Mouse (Mus musculus) hindbrain, embryonic 16.5 days (tissue): Measurements from ENCODE around the gene Lss. TPM values are rescaled to one million over a fixed set of nuclear protein-coding genes. Genes with fewer than 3 reads are reported as not detected.

Experiments
- ATAC-seq: fragments of 200-750 bp; cut with Nextera tagmentation; 2 replicates; pipeline ENCODE4 v1.8.0; 2017; ENCODE audit warnings: moderate TSS enrichment, moderate library complexity
- H3K27ac ChIP-seq: fragments of 300-500 bp; sonication (generic); 2 replicates; pipeline ENCODE4 v1.5.1; 2014; ENCODE audit warnings: low read depth, mild to moderate bottlenecking, control low read depth, low read length, moderate library complexity
- H3K27me3 ChIP-seq: fragments of 300-500 bp; sonication (generic); replicated peaks from 2 replicates; pipeline ENCODE4 v1.6.1; 2014; ENCODE audit warnings: low read length; ENCODE audit not compliant: control insufficient read depth, insufficient read depth
- H3K36me3 ChIP-seq: fragments of 300-500 bp; sonication (generic); 2 replicates; pipeline ENCODE4 v1.6.1; 2014; ENCODE audit warnings: mild to moderate bottlenecking, low read length, moderate library complexity, mixed read lengths; ENCODE audit not compliant: control insufficient read depth, insufficient read depth
- H3K4me1 ChIP-seq: fragments of 300-500 bp; sonication (generic); 2 replicates; pipeline ENCODE4 v1.6.1; 2014; ENCODE audit warnings: low read depth, low read length; ENCODE audit not compliant: control insufficient read depth, insufficient read depth
- H3K4me2 ChIP-seq: fragments of 300-500 bp; sonication (generic); 2 replicates; pipeline ENCODE4 v1.6.1; 2014; ENCODE audit warnings: mild to moderate bottlenecking, low read length, control low read depth, moderate library complexity
- H3K4me3 ChIP-seq: fragments of 300-500 bp; sonication (generic); 2 replicates; pipeline ENCODE4 v1.5.1; 2014; ENCODE audit warnings: mild to moderate bottlenecking, low read length, control low read depth, moderate library complexity
- H3K9ac ChIP-seq: fragments of 300-500 bp; sonication (generic); 2 replicates; pipeline ENCODE4 v1.6.1; 2014; ENCODE audit warnings: low read depth, mild to moderate bottlenecking, control low read depth, low read length, moderate library complexity
- H3K9me3 ChIP-seq: fragments of 300-500 bp; sonication (generic); 2 replicates; pipeline ENCODE4 v1.6.1; 2014; ENCODE audit warnings: mild to moderate bottlenecking, low read length, moderate library complexity; ENCODE audit not compliant: control insufficient read depth
- WGBS: fragments of 180-500 bp; shearing (Covaris S2); extraction: QIAGEN DNeasy Blood & Tissue Kit; methylation state at CpG from one replicate; pipeline ENCODE4 v1.1.7; 2014; 5-methylcytosine and 5-hydroxymethylcytosine counted together
- polyA plus RNA-seq: library from polyadenylated mRNA; unstranded; fragments of >200 nt; fragmentation: Nextera tagmentation; extraction: Ambion mirVana; gene quantifications from 2 replicates; pipeline ENCODE4 v1.2.1, GENCODE M21; 2015

The Lss gene
- polyA plus RNA-seq, 1 experiment from 2014 or later: 50.7 TPM

DNA sequence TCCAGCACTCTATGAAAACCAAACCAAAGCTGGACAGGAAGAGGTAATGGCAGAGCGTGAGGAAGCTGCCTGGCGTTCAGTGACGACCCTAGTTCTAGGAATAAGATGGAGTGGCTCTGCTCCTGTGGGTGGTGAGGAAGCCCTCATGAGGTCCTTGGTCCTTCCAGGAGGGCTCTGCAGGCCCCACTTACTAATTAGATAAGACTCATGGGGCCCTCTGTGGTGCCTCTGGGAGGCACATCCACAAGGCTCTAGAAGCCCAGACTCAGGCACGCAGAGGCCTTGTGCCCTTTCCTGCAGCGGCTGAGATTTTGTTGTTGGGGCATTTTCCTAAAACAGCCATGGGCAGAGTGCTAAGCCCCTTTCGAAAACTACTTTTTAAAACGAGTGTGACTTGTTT, 25.5 kb upstream of the Lss start:
- peaks cover 46% of the 10 kb centered on the region for H3K36me3 ChIP-seq
- no peak overlapping the region for H3K27ac ChIP-seq
- no peak overlapping the region for H3K4me2 ChIP-seq
- no peak overlapping the region for H3K9ac ChIP-seq
- no peaks in the 10 kb centered on the region for H3K9me3 ChIP-seq
- H3K27me3 ChIP-seq: no peaks in the 10 kb centered on the region
- whole genome bisulfite sequencing: 93% methylated on average over 7 of the region's 7 CpGs
- H3K4me1 ChIP-seq: no peaks in the 10 kb centered on the region
- ATAC-seq: no peak
- no peak overlapping the region for H3K4me3 ChIP-seq

DNA sequence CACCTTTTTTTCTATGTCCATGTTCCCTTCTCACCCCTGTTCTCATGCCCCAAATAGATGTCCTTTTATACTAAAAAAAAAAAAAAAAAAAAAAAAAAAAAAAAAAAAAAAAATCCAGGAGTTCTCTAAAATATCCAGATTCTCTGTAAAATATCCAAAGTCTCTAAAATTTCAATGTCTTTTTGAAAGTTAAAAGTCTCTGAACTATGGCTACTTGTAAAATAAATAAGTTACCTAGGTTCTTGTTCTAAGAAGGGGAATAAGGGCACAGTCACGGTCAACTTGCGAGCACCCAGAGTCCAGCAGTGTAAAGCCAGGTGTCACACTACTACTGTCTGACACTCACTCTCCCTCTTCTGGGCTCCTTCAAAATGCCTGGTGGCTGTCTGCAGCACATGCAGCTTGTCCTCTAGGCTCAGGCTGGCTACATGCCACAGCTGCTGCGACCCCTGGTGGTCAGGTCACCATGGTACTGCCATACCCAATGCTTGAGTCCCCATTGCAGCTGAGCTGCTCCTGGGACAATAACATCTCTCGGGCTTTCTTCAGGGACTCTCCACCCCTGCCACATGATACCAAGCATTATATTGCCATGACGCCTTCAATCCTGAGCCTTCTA, 18.3 kb upstream of the Lss start:
- H3K9ac ChIP-seq: no peak overlapping the region
- H3K36me3 ChIP-seq: peaks cover 20% of the 10 kb centered on the region
- WGBS: 54% methylated on average over 5 of the region's 5 CpGs
- H3K4me1 ChIP-seq: no peaks in the 10 kb centered on the region
- no peak overlapping the region for H3K27ac ChIP-seq
- peak; percentile 63; the same call in 1 of the 2 replicates for ATAC-seq
- H3K27me3 ChIP-seq: no peaks in the 10 kb centered on the region
- no peaks in the 10 kb centered on the region for H3K9me3 ChIP-seq
- no peak overlapping the region for H3K4me2 ChIP-seq
- no peak overlapping the region for H3K4me3 ChIP-seq

DNA sequence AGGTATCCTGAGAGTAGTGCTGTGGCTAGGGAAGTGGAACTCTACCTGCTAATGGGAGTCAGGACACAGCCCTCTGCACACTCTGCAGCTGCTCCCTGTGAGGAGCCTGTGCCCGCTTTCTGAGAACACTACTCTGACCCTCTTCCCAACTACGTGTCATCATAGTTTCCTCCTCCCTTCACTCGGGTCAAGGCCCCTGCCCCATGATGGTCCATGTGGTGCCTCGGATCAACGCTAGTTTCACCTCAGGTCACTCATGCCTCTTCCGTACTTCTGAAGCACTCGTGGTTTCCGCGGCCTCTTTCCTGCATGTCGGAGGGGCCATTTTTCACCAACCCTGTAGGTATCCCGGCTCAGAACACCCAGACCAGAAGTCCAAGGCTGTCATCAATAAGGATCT, 466 bp upstream of the Lss start:
- peaks cover 7% of the 10 kb centered on the region for H3K36me3 ChIP-seq
- H3K27me3 ChIP-seq: no peaks in the 10 kb centered on the region
- peak overlapping the region; percentile 59; the same call in 1 of the 2 replicates for H3K27ac ChIP-seq
- H3K4me1 ChIP-seq: peaks cover 15% of the 10 kb centered on the region
- peak overlapping the region; percentile 66 for H3K4me3 ChIP-seq
- WGBS: 3% methylated on average over 11 of the region's 11 CpGs
- H3K9ac ChIP-seq: peak overlapping the region; percentile 67
- H3K4me2 ChIP-seq: peak overlapping the region; percentile 89
- H3K9me3 ChIP-seq: no peaks in the 10 kb centered on the region
- ATAC-seq: no peak

DNA sequence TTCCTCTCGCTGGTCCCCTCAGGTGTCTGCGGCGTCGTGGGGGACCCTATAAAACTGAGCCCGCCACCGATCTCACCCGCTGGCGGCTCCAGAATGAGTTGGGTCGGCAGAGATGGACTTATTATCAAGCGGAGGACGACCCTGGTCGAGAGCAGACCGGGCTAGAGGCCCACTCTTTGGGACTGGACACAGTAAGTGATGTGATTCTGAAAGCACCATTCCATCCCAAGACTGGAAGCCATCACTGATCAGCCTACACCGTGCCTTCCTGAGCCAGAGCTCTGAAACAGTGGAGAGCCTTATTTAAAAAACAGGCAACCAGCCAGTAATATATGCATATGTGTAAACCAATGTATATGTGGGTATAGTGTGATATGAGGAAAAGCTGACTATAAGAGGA, 440 bp downstream of the Lss start:
- Histone ChIP-seq H3K27ac (peak overlapping the region; percentile 78), H3K36me3 (peaks cover 16% of the 10 kb centered on the region), H3K9ac (peak overlapping the region; percentile 73), H3K4me2 (peak overlapping the region; percentile 89), H3K9me3 (no peaks in the 10 kb centered on the region), H3K4me3 (peak overlapping the region; percentile 66), H3K4me1 (peaks cover 15% of the 10 kb centered on the region), H3K27me3 (no peaks in the 10 kb centered on the region)
- peak; percentile 25; the same call in 1 of the 2 replicates for ATAC-seq
- WGBS: 2% methylated on average over 14 of the region's 14 CpGs

DNA sequence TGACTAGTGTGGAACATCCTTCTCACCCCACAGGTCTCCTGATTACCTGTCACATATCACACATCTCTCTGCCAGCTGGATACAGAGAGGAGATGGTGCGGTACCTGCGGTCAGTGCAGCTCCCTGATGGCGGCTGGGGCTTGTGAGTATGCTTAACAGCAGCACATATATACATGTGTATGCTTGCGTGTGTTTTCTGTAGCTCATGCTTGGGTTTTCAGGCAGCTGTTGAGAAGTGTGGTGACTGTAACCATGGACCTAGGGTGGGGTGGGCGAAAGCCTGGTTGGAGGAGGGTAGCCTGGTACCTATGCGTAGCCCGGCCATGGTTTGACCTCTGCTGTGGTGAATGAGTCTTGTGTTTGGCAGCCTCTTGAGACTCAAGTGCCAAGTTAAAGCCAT, 4.1 kb downstream of the Lss start:
- Histone ChIP-seq H3K4me2 (no peak overlapping the region), H3K9ac (no peak overlapping the region), H3K27me3 (no peaks in the 10 kb centered on the region), H3K27ac (no peak overlapping the region), H3K4me3 (no peak overlapping the region), H3K4me1 (peaks cover 14% of the 10 kb centered on the region), H3K36me3 (peaks cover 36% of the 10 kb centered on the region), H3K9me3 (no peaks in the 10 kb centered on the region)
- ATAC-seq: no peak
- 97% methylated on average over 7 of the region's 7 CpGs for WGBS

DNA sequence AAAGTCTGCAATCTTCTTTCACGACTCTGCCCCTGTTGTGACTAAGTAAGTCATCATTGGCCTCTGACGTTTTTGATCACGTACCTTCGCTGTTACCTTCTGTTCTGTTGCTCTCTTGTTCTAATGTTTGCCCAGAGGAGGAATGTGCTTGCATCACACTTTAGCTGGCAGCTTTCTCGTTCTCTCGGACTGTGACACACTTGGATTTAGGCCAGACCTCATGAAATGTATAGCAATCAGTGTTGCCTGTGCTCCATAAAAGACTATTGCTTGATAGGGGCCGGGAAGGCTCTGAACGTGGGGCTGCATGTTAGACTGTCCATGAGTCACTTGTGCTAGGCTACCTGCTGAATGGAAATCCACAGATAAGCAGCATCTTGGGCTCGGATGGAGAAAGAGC, 6.2 kb downstream of the Lss start:
- WGBS: 85% methylated on average over 8 of the region's 9 CpGs
- no peaks in the 10 kb centered on the region for H3K9me3 ChIP-seq
- H3K9ac ChIP-seq: no peak overlapping the region
- no peak overlapping the region for H3K4me2 ChIP-seq
- no peaks in the 10 kb centered on the region for H3K27me3 ChIP-seq
- no peak for ATAC-seq
- H3K4me1 ChIP-seq: peaks cover 5% of the 10 kb centered on the region
- no peak overlapping the region for H3K27ac ChIP-seq
- no peak overlapping the region for H3K4me3 ChIP-seq
- H3K36me3 ChIP-seq: peaks cover 55% of the 10 kb centered on the region

DNA sequence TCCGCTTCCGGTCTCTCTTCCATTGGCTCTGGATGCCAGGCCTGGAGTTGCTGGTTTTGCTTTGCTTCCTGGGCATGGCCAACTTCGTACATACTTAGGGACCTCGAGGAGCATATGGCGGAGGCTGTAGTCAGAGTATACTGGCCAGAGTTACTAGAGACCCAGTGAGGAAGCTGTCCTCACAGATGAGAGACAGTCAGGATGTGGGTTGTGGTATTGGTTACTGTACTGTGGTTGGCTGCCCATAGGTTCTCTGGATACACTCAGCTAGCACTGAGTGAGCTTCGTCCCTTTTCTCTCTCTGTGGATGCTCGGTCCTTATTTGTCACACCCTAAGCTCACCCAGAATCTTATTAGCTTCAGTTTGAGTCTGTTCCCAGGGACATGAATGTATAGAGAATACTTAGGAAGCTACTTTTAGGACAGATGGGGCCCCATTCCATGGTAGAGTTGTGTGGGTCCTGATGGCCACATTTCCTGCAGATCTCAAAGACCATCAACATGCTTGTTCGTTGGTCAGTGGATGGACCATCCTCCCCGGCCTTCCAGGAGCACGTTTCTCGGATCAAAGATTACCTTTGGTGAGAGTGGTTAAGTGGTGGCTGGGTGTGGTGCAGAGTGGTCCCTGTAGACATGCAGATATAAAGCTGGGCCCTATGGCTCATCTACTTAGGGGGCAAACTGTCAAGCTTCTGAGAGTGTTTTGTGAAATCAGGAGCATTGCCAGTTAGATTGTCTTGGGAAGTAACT, 10.1 kb downstream of the Lss start:
- WGBS: 98% methylated on average over 11 of the region's 11 CpGs
- Histone ChIP-seq H3K9ac (no peak overlapping the region), H3K9me3 (no peaks in the 10 kb centered on the region)

DNA sequence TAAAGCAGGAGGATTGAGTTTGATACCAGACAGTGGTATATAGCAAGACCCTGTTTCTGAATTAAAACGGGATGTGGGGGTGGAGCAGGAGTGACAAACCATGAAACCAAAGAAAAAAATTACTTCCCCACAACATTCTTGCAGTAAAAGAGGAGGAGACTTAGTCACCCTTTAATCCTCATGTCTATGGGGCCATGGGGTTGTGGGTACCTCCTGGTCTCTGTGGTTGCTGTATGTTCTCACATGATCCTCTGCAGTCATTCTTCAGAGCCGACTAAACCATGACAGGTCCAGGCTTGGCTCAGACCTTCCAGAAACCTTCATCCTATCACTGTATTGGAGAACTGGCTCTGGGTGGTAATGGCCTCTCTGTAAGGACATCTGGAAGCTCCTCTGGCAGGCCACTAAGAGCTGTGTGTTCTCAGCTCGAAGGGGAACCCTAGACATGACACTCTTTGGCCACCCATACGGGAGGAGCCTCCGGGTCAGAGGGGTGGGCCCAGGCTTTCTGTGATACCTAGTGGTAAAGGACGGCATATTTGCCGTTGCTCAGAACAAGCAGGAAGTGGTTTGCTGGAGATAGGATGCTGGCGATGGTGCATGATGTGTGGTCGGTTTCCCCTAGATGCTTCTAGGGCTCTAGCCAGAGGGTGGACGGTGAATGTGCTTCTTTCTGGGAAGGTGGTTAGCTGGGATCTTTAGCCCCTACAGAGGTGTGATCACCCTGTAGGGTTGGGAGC, 11.4 kb downstream of the Lss start:
- WGBS: 93% methylated on average over 10 of the region's 10 CpGs
- H3K4me2 ChIP-seq: no peak overlapping the region
- ATAC-seq: no peak
- H3K27me3 ChIP-seq: no peaks in the 10 kb centered on the region
- H3K27ac ChIP-seq: no peak overlapping the region
- no peaks in the 10 kb centered on the region for H3K9me3 ChIP-seq
- peaks cover 70% of the 10 kb centered on the region for H3K36me3 ChIP-seq
- no peak overlapping the region for H3K9ac ChIP-seq
- no peaks in the 10 kb centered on the region for H3K4me1 ChIP-seq
- H3K4me3 ChIP-seq: no peak overlapping the region

More for the DNA sequence above, 10.1 kb downstream of the Lss start:
- no peak for ATAC-seq
- Histone ChIP-seq H3K27ac (no peak overlapping the region), H3K4me1 (no peaks in the 10 kb centered on the region; the same call in 1 of the 2 replicates), H3K27me3 (no peaks in the 10 kb centered on the region), H3K36me3 (peaks cover 66% of the 10 kb centered on the region), H3K4me3 (no peak overlapping the region), H3K4me2 (no peak overlapping the region)

DNA sequence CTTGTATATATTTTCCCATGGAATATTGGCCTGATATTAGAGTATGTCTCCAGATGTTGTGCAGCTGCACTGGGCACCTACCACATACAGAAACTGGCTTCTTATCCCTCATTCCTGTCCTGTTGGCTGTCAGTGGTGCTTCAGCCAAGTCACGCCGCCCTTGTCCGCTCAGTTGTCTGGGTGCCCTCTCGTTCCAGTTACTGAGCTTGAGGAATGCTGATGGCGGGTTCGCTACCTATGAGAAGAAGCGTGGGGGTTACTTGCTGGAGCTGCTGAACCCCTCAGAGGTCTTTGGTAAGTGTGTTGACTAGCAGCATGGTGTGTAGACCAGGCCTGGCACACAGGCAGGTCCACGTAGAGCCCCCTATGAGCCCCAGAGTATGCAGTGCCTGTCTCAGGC, 15.2 kb downstream of the Lss start:
- 91% methylated on average over 8 of the region's 8 CpGs for WGBS
- Histone ChIP-seq H3K27me3 (no peaks in the 10 kb centered on the region), H3K4me3 (no peak overlapping the region), H3K36me3 (peaks cover 79% of the 10 kb centered on the region), H3K4me2 (no peak overlapping the region), H3K9ac (no peak overlapping the region), H3K4me1 (no peaks in the 10 kb centered on the region), H3K27ac (no peak overlapping the region), H3K9me3 (no peaks in the 10 kb centered on the region)
- no peak for ATAC-seq
